Mouse (Mus musculus) MEL (cell line): ENCODE data around the gene Mark1.

Source experiments
- CTCF ChIP-seq, 3 experiments: IDR thresholded peaks in 2 of 3; conservative IDR thresholded peaks in 1 of 3; 2 replicates each; pipeline ENCODE4 v1.5.1; 2011 to 2012; ENCODE audit warnings: low read length in 3 of 3, low read depth in 2 of 3, mild to moderate bottlenecking in 2 of 3, improper control_type of control experiment in 1 of 3, inconsistent platforms in 1 of 3, mixed read lengths in 1 of 3, moderate library complexity in 1 of 3; ENCODE audit not compliant: control insufficient read depth in 1 of 3, insufficient read depth in 1 of 3, poor library complexity in 1 of 3, severe bottlenecking in 1 of 3
- EP300 ChIP-seq, 2 experiments: IDR thresholded peaks; 2 replicates each; pipeline ENCODE4 v1.6.1; 2011; ENCODE audit warnings: improper control_type of control experiment in 2 of 2, low read length in 2 of 2, low read depth in 1 of 2, mild to moderate bottlenecking in 1 of 2
- GATA1 ChIP-seq: IDR thresholded peaks from 2 replicates; pipeline ENCODE4 v1.6.1; 2011; ENCODE audit warnings: low read depth, low read length, improper control_type of control experiment
- MAZ ChIP-seq: IDR thresholded peaks from 2 replicates; pipeline ENCODE4 v1.6.1; 2012; ENCODE audit warnings: low read depth, mild to moderate bottlenecking, inconsistent platforms, low read length, improper control_type of control experiment
- MEF2A ChIP-seq: IDR thresholded peaks from 2 replicates; pipeline ENCODE4 v1.6.1; 2014; ENCODE audit warnings: low read depth, mild to moderate bottlenecking, inconsistent platforms, low read length, improper control_type of control experiment; ENCODE audit not compliant: poor library complexity, insufficient replicate concordance, severe bottlenecking; ENCODE audit errors: extremely low read depth
- POLR2A ChIP-seq, 2 experiments: IDR thresholded peaks; 2 replicates each; pipeline ENCODE4 v1.6.1; 2011 to 2012; ENCODE audit warnings: low read length in 2 of 2, mild to moderate bottlenecking in 2 of 2, control low read depth in 1 of 2, improper control_type of control experiment in 1 of 2, low read depth in 1 of 2, moderate library complexity in 1 of 2; ENCODE audit not compliant: control insufficient read depth in 1 of 2, insufficient read depth in 1 of 2, poor library complexity in 1 of 2
- POLR2AphosphoS2 ChIP-seq: IDR thresholded peaks from 2 replicates; pipeline ENCODE4 v1.6.1; 2011; ENCODE audit warnings: low read length, improper control_type of control experiment
- SMC3 ChIP-seq: IDR thresholded peaks from 2 replicates; pipeline ENCODE4 v1.6.1; 2011; ENCODE audit warnings: low read depth, low read length, improper control_type of control experiment
- TBP ChIP-seq: IDR thresholded peaks from 2 replicates; pipeline ENCODE4 v1.8.0; 2011; ENCODE audit warnings: low read depth, low read length, improper control_type of control experiment

DNA sequence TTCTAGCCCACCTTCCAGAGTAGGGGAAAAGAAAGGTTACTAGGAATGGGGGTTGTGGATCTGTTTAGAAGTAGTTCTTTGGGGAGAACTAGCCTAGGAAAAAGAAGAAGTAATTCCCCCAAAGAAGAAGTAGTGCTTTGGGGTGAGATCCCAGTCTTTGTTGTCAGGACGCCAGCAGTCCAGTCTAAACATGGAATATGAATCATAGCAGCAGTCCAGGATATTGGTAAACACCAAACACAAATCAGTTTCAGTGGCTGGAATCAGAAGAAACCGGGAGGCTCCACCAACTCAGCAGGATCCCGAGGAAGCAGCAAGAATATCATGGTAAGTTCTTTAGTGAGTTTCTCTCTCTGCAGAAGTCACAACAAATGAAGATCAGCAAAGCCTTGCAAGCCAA is 13.2 kb upstream of the Mark1 start:
- TF ChIP-seq TBP (no peak), CTCF (IDR thresholded peaks at IDR 0.05 in 2 of 3, conservative IDR thresholded peaks at IDR 0.05 in 1 of 3; ENCODE audit: control insufficient read depth in 1 of 3, insufficient read depth in 1 of 3, low read depth in 2 of 3, low read length in 3 of 3, poor library complexity in 1 of 3, severe bottlenecking in 1 of 3) (no peak), MEF2A (no peak), MAZ (no peak), POLR2A (IDR thresholded peaks at IDR 0.05; ENCODE audit: control insufficient read depth in 1 of 2, insufficient read depth in 1 of 2, low read depth in 1 of 2, low read length in 2 of 2, poor library complexity in 1 of 2) (no peak), SMC3 (no peak), GATA1 (no peak), POLR2AphosphoS2 (no peak), EP300 (IDR thresholded peaks at IDR 0.05; ENCODE audit: low read depth in 1 of 2, low read length in 2 of 2) (no peak)
